Mouse (Mus musculus) lung, adult 18-20 months (tissue): ENCODE results near the gene Pfn5.
"Not testable (repeated sequence)": the region's sequence is repeated elsewhere in the genome, so short reads cannot be mapped to it uniquely, and the experiment has no call there.

Experiments
- DNase-seq, 2 experiments: peaks; one replicate each; pipeline ENCODE4 v3.0.0; 2022; ENCODE audit warnings: mixed read lengths in 2 of 2

Pfn5 gene

GRCm38 (mm10) chrX:95557887-95558286 is at the start of gene Pfn5, which contains the start of gene Asb12:
TSS of gene Pfn5 (plus strand) at chrX:95558104.
TSS of gene Asb12 (minus strand) at chrX:95557987.
- no peak for DNase-seq

GRCm38 (mm10) chrX:95523883-95524282 is 34.0 kb upstream of the Pfn5 start:
- no peak for DNase-seq

- DNase-seq: no peak
Observed at GRCm38 (mm10) chrX:95525166-95525565, 32.7 kb upstream of the Pfn5 start.

- not testable (repeated sequence) for DNase-seq
Observed at GRCm38 (mm10) chrX:95535493-95535892, 22.4 kb upstream of the Pfn5 start.

- no peak for DNase-seq
Observed at GRCm38 (mm10) chrX:95554321-95554720, 3.6 kb upstream of the Pfn5 start.

GRCm38 (mm10) chrX:95600609-95601008 is 42.7 kb downstream of the Pfn5 start:
- DNase-seq: no peak
